Mouse (Mus musculus) lung, postnatal 36 days (tissue): ENCODE measurements at regions not wholly inside any gene's neighbourhood (a gene's known extent, or its start where the extent isn't known, plus 50 kb on each side); places are given as distances from the start of the nearest gene placed in this dataset.
A peak's percentile ranks its signal among the peaks of the same experiment; 100 is the strongest.

ENCODE experiments used
- DNase-seq: peaks from one replicate; pipeline ENCODE4 v3.0.0; 2022; ENCODE audit warnings: mixed read lengths

- DNase-seq = no peak
Observed at GRCm38 (mm10) chr10:67658005-67658545, 109.3 kb upstream of the Ado start.

GRCm38 (mm10) chr10:67657305-67657704 lies 108.5 kb upstream of the Ado start:
- DNase-seq = no peak

GRCm38 (mm10) chr10:67654518-67654917 lies 105.8 kb upstream of the Ado start:
- DNase-seq = no peak

- no peak for DNase-seq
Observed at GRCm38 (mm10) chr10:67652300-67652699, 103.5 kb upstream of the Ado start.

GRCm38 (mm10) chr10:67651386-67651785 lies 102.6 kb upstream of the Ado start:
- DNase-seq = no peak

- DNase-seq = peak; percentile 61
Observed at GRCm38 (mm10) chr10:67647777-67648727, 99.3 kb upstream of the Ado start.

- peak; percentile 44 for DNase-seq
Observed at GRCm38 (mm10) chr10:67646659-67647559, 98.2 kb upstream of the Ado start.

GRCm38 (mm10) chr10:67645821-67646220 lies 97.1 kb upstream of the Ado start:
- DNase-seq = no peak

GRCm38 (mm10) chr10:67644280-67644679 lies 95.5 kb upstream of the Ado start:
- peak; percentile 37 for DNase-seq

- no peak for DNase-seq
Observed at GRCm38 (mm10) chr10:67643685-67644084, 94.9 kb upstream of the Ado start.

- DNase-seq = no peak
Observed at GRCm38 (mm10) chr10:67637339-67637738, 88.6 kb upstream of the Ado start.

GRCm38 (mm10) chr10:67636569-67636968 lies 87.8 kb upstream of the Ado start:
- DNase-seq = peak; percentile 68

- DNase-seq = peak; percentile 29
Observed at GRCm38 (mm10) chr10:67634795-67635194, 86.0 kb upstream of the Ado start.

GRCm38 (mm10) chr10:67633063-67633462 lies 84.3 kb upstream of the Ado start:
- peak; percentile 51 for DNase-seq

- DNase-seq = peak; percentile 32
Observed at GRCm38 (mm10) chr10:67623338-67623737, 74.6 kb upstream of the Ado start.

- no peak for DNase-seq
Observed at GRCm38 (mm10) chr10:67620018-67620417, 71.3 kb upstream of the Ado start.

GRCm38 (mm10) chr10:67618112-67618511 lies 69.4 kb upstream of the Ado start:
- DNase-seq = no peak

- no peak for DNase-seq
Observed at GRCm38 (mm10) chr10:67615016-67615415, 66.3 kb upstream of the Ado start.

- DNase-seq = no peak
Observed at GRCm38 (mm10) chr10:67610689-67611088, 61.9 kb upstream of the Ado start.

GRCm38 (mm10) chr10:67608033-67608432 lies 59.3 kb upstream of the Ado start:
- no peak for DNase-seq

GRCm38 (mm10) chr10:67607297-67608032 lies 58.7 kb upstream of the Ado start:
- no peak for DNase-seq

- DNase-seq = no peak
Observed at GRCm38 (mm10) chr10:67606739-67607138, 58.0 kb upstream of the Ado start.
